Mouse (Mus musculus) cerebellum, adult 11-12 months (tissue): Measurements from ENCODE around the gene Dgkg.

ENCODE experiments used
- DNase-seq: peaks from one replicate; pipeline ENCODE4 v3.0.0; 2022

Dgkg gene

GRCm38 (mm10) chr16:22430211-22430951, 226.6 kb downstream of the Dgkg start:
- DNase-seq: peak; percentile 82

GRCm38 (mm10) chr16:22429377-22429776, 227.6 kb downstream of the Dgkg start:
- DNase-seq: no peak

GRCm38 (mm10) chr16:22428853-22429341, 228.1 kb downstream of the Dgkg start:
- DNase-seq: peak; percentile 82

- no peak for DNase-seq
Observed at GRCm38 (mm10) chr16:22426866-22427265, 230.2 kb downstream of the Dgkg start.

- DNase-seq: no peak
Observed at GRCm38 (mm10) chr16:22422256-22422655, 234.8 kb downstream of the Dgkg start.
